Mouse (Mus musculus) heart, postnatal 0 days (tissue): ENCODE measurements around the gene Glrx5. TPM values are rescaled to one million over a fixed set of nuclear protein-coding genes. Genes with fewer than 3 reads are reported as not detected.

Experiments
- ATAC-seq: fragments of 200-750 bp; cut with Nextera tagmentation; 2 replicates; pipeline ENCODE4 v1.8.0; 2017; ENCODE audit warnings: low read depth, moderate number of reproducible peaks, moderate library complexity; ENCODE audit not compliant: insufficient read depth
- DNase-seq: peaks from one replicate; pipeline ENCODE4 v3.0.0-alpha.2; 2016; ENCODE audit warnings: low spot score
- H3K27ac ChIP-seq: fragments of 300-500 bp; sonication (generic); 2 replicates; pipeline ENCODE4 v1.5.1; 2014; ENCODE audit warnings: low read depth, mild to moderate bottlenecking
- H3K27me3 ChIP-seq: fragments of 300-500 bp; sonication (generic); 2 replicates; pipeline ENCODE4 v1.6.1; 2014; ENCODE audit warnings: low read length, mixed read lengths; ENCODE audit not compliant: control insufficient read depth, insufficient read depth
- H3K36me3 ChIP-seq: fragments of 300-500 bp; sonication (generic); replicated peaks from 2 replicates; pipeline ENCODE4 v1.6.1; 2014; ENCODE audit warnings: low read length, mixed read lengths; ENCODE audit not compliant: control insufficient read depth, insufficient read depth
- H3K4me1 ChIP-seq: fragments of 300-500 bp; sonication (generic); 2 replicates; pipeline ENCODE4 v1.6.1; 2014; ENCODE audit warnings: antibody characterized with exemption; ENCODE audit not compliant: control insufficient read depth, insufficient read depth
- H3K4me2 ChIP-seq: fragments of 300-500 bp; sonication (generic); 2 replicates; pipeline ENCODE4 v1.6.1; 2014; ENCODE audit warnings: low read depth, mild to moderate bottlenecking, low read length, moderate library complexity
- H3K4me3 ChIP-seq: fragments of 300-500 bp; sonication (generic); 2 replicates; pipeline ENCODE4 v1.5.1; 2014; ENCODE audit warnings: low read depth, low read length
- H3K9ac ChIP-seq: fragments of 300-500 bp; sonication (generic); replicated peaks from 2 replicates; pipeline ENCODE4 v1.6.1; 2014; ENCODE audit warnings: low read depth, low read length, mixed read lengths
- H3K9me3 ChIP-seq: fragments of 300-500 bp; sonication (generic); replicated peaks from 2 replicates; pipeline ENCODE4 v1.6.1; 2016; ENCODE audit warnings: low read length; ENCODE audit not compliant: control insufficient read depth
- CTCF ChIP-seq: IDR thresholded peaks from 2 replicates; pipeline ENCODE4 v1.5.1; 2016; ENCODE audit warnings: antibody characterized with exemption, control low read depth, low read depth
- EP300 ChIP-seq: IDR thresholded peaks from 2 replicates; pipeline ENCODE4 v1.6.1; 2016; ENCODE audit warnings: antibody characterized with exemption, low read depth
- WGBS: fragments of 180-500 bp; shearing (Covaris S2); extraction: QIAGEN DNeasy Blood & Tissue Kit; methylation state at CpG from one replicate; pipeline ENCODE4 v1.1.7; 2014; 5-methylcytosine and 5-hydroxymethylcytosine counted together
- polyA plus RNA-seq: library from polyadenylated mRNA; unstranded; fragments of >200 nt; fragmentation: Nextera tagmentation; extraction: Ambion mirVana; gene quantifications from 2 replicates; pipeline ENCODE4 v1.2.1, GENCODE M21; 2015
- total RNA-seq: library from RNA; depleted of rRNA; stranded (reverse); fragments of >200 nt; gene quantifications from 2 replicates; pipeline ENCODE4 v1.2.3, GENCODE M21; 2014; ENCODE audit warnings: low replicate concordance; rRNA removed

The Glrx5 gene
- total RNA-seq (44.7 and 87.7 TPM in 2 replicates), polyA plus RNA-seq (210 and 217 TPM in 2 replicates)

DNA sequence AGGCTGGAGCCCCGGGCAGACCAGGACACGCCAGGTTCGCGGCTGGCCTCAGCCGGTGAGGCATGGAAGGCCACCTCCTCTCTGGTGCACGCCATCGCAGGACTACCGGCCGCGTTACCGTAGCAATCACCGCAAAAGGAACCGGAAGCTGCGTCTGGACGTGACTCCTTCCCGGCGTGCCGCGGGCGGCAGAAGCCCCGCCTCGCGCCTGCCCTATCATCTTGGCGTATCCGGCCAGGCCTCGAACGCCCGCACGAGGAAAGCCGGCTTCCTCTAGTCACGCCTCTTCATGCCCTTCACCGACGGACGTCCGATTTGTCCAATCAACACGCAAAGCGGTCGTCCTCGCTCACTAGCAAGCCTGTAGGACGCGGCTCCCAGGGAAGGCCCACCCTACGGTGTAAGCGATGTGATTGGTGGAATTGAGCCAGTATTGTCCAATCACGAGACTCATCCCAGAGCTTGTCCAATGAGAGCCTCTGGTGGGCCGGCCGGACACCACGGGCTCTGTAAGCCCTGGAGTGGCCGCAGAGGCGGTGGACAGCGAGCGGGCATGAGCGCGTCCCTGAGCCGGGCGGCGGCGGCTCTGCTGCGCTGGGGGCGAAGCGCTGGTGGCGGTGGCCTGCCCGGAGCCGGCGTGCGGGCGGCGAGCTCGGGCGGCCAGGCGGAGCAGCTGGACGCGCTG lies at the start of gene Glrx5:
Gene Glrx5, plus strand, starts transcription at position 542 of the 685 bp plus-strand sequence.
- peaks cover 35% of the 10 kb centered on the region for H3K4me1 ChIP-seq
- WGBS = under 1% methylated on average over 69 of the region's 72 CpGs
- peak within 1 kb of the TSS; percentile 97 for H3K4me2 ChIP-seq
- H3K27ac ChIP-seq = peak within 1 kb of the TSS; percentile 90
- peak within 1 kb of the TSS; percentile 82 for H3K9ac ChIP-seq
- ATAC-seq (peak; percentile 97), DNase-seq (peak; percentile 100)
- 0 out of 2 replicates have a peak, but pooled peaks cover 4% of the 10 kb centered on the region for H3K36me3 ChIP-seq
- H3K4me3 ChIP-seq = peak within 1 kb of the TSS; percentile 78
- TF ChIP-seq CTCF (no peak), EP300 (peak; percentile 94)
- no peaks in the 10 kb centered on the region for H3K9me3 ChIP-seq
- no peaks in the 10 kb centered on the region for H3K27me3 ChIP-seq

DNA sequence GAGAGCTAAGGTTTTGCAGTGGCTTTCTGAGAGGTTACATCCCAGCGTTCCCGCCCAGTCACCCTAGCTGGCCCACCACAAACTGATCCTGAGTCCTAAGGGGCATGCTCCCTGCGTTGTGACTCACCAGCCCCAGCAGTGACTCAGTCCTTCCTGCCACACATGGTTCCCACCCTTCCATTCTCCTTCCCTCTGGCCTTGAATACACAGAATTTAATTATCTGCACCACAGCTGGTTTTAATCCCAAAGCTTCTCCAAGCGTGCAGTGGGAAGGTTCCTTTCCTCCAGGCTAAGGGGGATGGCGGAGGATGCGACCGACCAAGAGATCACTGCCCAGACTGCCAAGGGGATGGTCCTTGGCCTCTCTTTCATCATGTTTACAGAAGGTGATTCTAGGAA lies 49.0 kb upstream of the Glrx5 start:
- H3K9me3 ChIP-seq = no peaks in the 10 kb centered on the region
- ATAC-seq = peak; percentile 48
- H3K27ac ChIP-seq = no peak overlapping the region
- 57% methylated on average over 7 of the region's 7 CpGs for WGBS
- no peaks in the 10 kb centered on the region for H3K27me3 ChIP-seq
- H3K4me2 ChIP-seq = no peak overlapping the region
- TF ChIP-seq CTCF (no peak), EP300 (no peak)
- no peaks in the 10 kb centered on the region for H3K36me3 ChIP-seq
- H3K9ac ChIP-seq = no peak overlapping the region
- H3K4me3 ChIP-seq = no peak overlapping the region
- peak; percentile 29 for DNase-seq
- H3K4me1 ChIP-seq = peaks cover 22% of the 10 kb centered on the region

DNA sequence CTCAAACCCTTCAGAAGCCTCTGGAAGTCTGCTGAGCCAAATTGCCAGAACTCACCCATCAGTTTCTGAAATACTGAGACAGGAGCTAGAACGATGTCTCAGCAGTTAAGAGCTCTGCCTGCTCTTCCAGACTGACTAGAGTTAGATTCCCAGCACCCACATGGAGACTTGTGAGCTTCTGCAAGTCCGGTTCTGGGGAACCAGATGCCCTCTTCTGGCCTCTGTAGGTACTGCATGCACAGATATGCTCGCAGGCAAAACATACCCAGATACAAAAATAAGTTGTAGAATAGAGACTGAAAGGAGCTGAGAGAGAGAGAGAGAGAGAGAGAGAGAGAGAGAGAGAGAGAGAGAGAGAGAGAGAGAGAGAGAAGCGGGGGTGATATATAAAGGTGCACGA lies 47.4 kb upstream of the Glrx5 start:
- WGBS = 80% methylated on average over 5 of the region's 5 CpGs
- ATAC-seq = no peak
- no peak for DNase-seq

DNA sequence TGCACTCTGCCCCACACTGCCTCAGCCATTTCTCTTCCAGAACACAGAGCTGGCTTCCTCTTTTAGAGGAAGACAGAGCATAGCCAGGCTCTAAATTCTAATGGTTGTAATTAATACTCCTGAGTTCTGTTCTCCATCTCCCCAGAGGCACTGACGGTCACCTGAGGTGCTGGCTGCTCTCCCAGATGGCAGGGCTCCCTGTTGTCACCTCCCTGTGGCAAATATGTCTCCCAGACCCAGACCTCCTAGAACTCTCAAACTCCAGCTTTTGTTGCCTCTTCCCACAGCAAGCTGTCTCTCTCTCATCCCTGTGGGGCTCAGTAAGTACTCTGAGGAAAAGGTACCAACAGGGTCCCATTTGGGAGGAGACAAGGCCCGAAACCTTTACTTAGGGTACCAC lies 46.5 kb upstream of the Glrx5 start:
- Histone ChIP-seq H3K4me3 (no peak overlapping the region), H3K9me3 (no peaks in the 10 kb centered on the region), H3K36me3 (no peaks in the 10 kb centered on the region), H3K4me1 (peaks cover 13% of the 10 kb centered on the region), H3K9ac (no peak overlapping the region), H3K27ac (no peak overlapping the region), H3K27me3 (no peaks in the 10 kb centered on the region), H3K4me2 (no peak overlapping the region)
- TF ChIP-seq CTCF (no peak), EP300 (0 out of 2 replicates have a peak, but pooled peaks have one; percentile 31)
- 67% methylated on average over 2 of the region's 2 CpGs for WGBS
- DNase-seq (peak; percentile 44), ATAC-seq (no peak)

More for the DNA sequence above, 47.4 kb upstream of the Glrx5 start:
- Histone ChIP-seq H3K4me2 (no peak overlapping the region), H3K27ac (no peak overlapping the region), H3K27me3 (no peaks in the 10 kb centered on the region), H3K36me3 (no peaks in the 10 kb centered on the region), H3K4me1 (peaks cover 13% of the 10 kb centered on the region), H3K4me3 (no peak overlapping the region), H3K9ac (no peak overlapping the region), H3K9me3 (no peaks in the 10 kb centered on the region)
- peak; percentile 17; the same call in 1 of the 2 replicates for TF ChIP-seq CTCF
- TF ChIP-seq EP300 = no peak

DNA sequence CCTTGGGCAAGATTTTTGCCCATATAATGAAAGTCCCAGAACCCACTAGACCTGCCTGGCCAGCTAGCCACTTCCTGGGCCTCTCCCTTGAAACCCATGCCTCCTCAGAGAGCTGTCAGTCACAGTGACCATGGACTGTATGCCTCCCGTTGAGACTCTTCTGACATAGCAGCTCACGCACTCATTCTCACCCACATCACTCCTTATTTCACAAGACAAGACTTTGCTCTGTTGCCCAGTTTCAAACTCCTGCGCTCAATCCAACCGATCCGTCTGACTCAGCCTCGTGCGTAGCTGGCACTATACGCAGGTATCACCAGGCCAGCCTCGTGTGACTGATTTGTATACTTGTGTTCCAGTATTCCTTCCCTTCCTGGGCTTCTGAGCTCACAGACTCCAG lies 45.7 kb upstream of the Glrx5 start:
- Histone ChIP-seq H3K9ac (no peak overlapping the region), H3K27me3 (no peaks in the 10 kb centered on the region), H3K4me1 (peaks cover 15% of the 10 kb centered on the region), H3K36me3 (no peaks in the 10 kb centered on the region), H3K9me3 (no peaks in the 10 kb centered on the region), H3K27ac (no peak overlapping the region), H3K4me3 (no peak overlapping the region), H3K4me2 (no peak overlapping the region)
- TF ChIP-seq CTCF (no peak), EP300 (no peak)
- no peak for ATAC-seq
- 80% methylated on average over 9 of the region's 9 CpGs for WGBS
- DNase-seq = no peak

DNA sequence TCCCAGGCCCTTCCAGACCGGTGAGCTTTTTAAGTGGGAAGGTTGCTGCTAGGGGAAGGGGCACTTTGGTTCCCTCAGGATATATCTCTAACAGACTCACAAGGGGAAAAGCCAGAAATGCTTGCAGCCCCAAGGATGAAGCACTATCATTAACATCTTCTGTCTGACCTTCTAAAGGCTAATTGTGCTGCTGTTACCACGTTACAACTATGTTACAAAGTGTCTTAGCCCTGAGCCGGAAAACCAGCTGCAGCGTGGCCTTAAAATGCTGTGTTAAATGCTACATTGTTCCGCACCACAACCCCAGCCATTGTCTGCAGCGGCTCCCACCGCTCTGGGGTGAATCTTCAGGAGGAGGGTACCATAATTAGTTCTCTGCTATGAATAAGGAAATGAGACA lies 44.6 kb upstream of the Glrx5 start:
- H3K27me3 ChIP-seq = no peaks in the 10 kb centered on the region
- no peak overlapping the region for H3K4me3 ChIP-seq
- no peak overlapping the region for H3K9ac ChIP-seq
- peaks cover 25% of the 10 kb centered on the region for H3K4me1 ChIP-seq
- H3K36me3 ChIP-seq = no peaks in the 10 kb centered on the region
- no peaks in the 10 kb centered on the region for H3K9me3 ChIP-seq
- TF ChIP-seq CTCF (no peak), EP300 (no peak)
- 89% methylated on average over 7 of the region's 7 CpGs for WGBS
- DNase-seq = no peak
- ATAC-seq = no peak
- no peak overlapping the region for H3K4me2 ChIP-seq
- H3K27ac ChIP-seq = no peak overlapping the region
